Mouse (Mus musculus): ENCODE measurements around the gene Lrrc75a.
A peak's percentile ranks its signal among the peaks of the same experiment; 100 is the strongest.

Lrrc75a gene

DNA sequence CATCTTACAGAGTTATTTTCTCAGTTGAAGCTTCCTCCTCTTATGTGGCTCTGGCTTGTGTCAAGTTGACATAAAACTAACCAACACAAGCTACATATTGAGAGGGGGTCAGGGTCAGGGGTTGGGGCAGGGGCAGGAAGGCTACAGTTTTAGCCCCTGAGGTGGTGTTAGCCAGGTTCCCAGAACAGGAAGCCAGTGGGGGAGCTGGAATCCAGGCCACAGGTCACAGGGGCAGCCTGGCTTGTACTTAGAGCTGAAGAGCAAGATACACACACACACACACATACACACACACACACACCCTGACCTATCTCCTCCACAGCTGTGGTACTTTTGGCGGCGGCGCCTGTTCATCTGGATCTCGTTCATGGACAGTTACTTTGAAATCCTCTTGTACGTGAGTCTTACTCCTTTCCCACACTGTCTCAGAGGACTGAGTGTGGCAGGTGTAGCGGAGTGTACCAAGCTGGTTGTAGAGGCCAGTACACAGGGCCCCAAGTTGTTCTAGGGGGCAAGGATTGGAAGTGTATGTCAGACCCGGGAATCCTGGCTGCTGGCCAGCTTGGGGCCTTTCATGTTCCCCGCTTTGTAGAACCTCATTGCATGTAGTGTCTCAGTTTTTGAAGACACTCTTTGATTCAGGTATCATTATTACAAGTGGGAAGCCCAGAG lies 56.3 kb downstream of the Lrrc75a start:
- DNase-seq (ENCODE audit: low spot score): peak; percentile 63

DNA sequence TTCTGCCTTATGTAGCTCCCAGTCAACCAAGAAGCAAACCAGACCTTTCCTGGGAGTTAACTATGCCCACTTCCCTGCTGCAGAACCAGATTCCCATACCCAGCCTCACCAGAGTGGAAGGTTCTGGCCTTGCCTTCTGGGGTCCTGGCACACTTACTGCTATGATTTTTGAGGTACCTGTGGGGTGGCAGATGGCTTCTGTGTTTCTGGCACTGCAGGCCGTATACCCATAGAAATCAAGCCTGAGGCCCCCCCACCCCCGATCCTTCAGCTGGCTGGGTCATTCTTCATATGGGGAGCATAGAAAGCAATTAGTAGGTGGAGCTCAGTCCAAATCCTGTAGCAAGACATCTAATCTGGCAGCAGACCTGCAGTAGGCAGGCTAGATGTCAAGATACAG lies 57.3 kb downstream of the Lrrc75a start:
- DNase-seq (ENCODE audit: low spot score): no peak

DNA sequence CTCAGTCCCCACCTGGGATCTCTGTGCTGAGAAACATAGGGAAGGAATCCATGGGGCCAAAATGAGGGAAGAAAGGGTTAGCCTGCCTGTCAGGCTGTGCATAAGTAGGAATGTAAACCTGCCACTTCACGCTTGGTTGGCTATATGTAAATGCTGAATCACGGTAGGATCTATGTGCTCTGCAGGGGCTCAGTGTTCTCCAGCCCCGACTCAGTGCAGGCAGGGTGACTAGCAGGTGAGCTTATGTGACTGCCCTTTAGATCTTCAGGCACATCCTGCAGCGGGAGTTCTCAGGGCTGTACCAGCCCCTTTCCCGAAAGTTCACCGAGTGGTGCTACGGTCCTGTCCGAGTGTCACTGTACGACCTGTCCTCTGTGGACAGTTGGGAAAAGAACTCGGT lies 58.9 kb downstream of the Lrrc75a start:
- no peak for DNase-seq (ENCODE audit: low spot score)

DNA sequence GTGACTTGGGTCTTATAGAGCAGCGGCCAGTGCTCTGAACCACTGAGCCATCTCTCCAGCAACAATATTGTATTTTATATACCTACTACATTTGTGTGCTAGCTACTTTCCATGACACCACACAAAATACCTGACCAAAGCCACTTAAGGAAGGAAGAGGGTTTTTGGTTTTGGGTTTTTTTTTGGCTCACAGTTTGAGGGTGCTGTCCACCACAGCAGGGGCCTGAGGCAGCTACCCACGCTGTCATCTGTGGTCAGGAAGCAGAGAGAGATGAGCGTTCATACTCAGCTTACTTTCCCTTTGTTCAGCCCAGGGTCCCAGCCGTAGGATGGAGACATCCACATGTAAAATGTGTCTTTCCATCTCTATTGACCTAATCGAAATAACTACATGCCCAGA lies 61.3 kb downstream of the Lrrc75a start:
- no peak for DNase-seq (ENCODE audit: low spot score)

DNA sequence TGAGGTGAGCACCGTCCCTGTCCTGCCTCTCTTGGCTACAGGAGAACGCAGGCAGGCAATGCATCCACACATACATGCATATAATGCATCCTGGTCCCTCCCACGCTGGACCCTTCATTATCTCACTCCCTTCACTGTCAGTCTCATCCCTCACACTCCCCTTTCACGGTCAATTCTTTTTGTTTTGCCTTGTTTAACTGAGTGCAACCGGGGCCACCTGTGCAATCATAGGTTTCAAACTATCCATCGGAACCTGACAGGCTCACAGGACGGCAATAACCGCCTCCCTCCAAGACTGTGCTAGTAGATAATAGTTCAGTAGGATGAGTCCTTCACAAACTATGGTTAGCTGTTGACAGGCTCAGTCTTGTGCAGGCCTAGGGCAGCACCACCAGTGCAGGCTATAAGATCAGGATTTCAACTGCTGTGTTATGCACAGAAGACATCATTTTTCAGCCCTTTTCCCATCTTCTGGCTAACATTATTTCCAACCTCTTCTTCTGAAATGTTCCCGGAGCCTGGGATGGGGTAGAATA lies 63.6 kb downstream of the Lrrc75a start:
- no peak for DNase-seq (ENCODE audit: low spot score)

DNA sequence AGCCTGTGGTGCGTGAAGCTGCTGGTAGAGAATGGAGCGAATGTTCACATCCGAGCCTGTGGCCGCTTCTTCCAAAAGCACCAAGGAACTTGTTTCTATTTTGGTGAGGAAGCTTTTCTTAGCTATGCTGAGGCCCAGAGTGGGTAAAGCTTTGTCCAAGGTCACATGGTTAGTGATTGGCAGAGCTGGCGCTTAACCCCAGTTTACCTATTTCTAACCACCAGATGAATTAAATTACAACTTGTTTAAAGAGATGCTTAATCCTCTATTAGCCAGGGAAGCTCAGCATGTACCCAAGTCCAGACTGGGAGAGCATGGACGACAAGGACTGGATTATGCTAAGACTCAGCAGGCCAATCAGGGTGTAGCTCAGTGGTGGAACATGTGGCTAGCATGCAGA lies 65.3 kb downstream of the Lrrc75a start:
- DNase-seq (ENCODE audit: low spot score): no peak

DNA sequence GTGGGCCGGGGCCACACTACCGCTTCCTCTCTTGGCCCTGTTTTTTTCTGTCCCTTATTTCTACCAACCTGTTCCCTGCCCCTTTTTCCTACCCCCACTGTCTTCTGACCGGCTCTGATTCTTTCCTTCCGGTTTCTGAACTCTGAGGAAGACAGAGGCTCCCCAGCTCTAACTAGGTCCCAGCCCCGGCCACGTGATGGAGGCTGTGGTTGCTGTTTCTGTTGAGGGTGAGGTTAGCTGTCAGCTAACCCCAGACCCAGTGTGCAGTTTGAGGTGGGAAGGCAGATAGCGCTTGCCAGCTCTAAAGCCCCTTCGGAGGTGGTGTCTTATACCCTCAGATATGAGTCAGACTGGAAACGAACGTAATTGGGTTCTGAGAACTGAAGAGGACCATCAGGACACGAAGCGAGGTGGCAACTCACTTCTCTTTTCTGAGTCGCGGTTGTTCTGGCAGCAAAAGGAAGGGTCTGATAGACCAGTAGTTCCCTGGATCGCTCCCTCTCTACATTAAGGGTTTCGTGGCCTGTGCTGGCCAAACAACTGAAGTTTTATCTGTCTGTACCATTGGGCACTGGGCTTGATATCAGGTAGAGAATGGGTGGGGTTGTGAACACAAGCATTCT lies 71.7 kb downstream of the Lrrc75a start:
- no peak for DNase-seq (ENCODE audit: low spot score)

DNA sequence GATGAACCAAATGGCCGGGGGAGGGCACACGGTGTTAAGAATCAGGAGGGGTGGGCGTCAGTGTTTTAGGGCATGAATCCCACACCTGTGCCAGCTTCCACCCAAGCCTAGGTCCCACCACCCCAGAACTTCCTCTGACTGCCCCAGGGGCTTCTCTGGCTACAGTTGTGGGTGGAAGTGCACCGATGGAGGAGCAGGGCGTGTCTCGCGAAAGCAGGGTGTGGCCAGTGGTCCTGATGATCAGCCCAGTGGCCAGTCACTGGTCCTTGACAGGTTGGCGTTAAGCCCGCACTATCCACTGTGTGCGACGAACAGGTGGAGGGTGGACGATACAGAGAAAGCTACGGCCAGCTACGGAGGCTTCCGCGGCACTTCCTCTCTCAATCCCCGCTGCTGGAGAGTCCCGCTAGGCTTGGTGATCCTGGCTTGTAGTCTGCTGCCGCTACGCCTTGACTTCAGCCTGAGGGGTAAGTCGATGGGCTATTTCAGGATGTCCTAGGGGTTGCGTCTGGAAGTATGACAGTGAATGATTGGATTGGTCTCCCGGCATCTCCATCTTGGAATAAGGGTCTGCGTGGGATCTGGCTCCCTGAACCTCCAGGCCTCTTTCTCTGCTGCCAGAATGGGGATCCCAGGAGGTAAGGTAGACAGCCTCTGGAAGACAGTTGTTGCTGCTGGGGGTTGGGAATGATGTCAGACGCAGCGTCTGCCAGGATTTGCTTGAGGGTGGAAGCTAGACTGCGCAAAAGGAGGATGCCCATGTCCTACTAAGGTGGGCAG lies 72.5 kb downstream of the Lrrc75a start:
- peak; percentile 41 for DNase-seq (ENCODE audit: low spot score)

DNA sequence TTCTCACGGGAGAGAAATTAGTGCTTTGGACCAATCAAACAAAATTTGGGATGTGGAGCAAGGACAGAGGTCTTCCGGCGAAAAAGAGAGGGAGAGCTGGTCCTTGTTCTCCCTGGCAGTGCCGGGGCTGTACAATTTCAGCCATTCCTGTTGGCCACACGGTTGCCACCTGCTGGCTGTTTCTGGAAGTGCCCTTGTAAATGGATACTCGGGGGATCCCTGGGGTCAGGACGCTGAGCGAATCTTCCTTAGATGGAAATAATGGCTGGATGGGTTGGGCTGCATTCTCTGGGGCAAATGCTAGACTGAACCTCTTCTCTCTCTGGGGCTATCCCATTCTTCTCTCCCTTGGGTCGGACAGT lies 73.0 kb downstream of the Lrrc75a start:
- DNase-seq (ENCODE audit: low spot score): peak; percentile 94

DNA sequence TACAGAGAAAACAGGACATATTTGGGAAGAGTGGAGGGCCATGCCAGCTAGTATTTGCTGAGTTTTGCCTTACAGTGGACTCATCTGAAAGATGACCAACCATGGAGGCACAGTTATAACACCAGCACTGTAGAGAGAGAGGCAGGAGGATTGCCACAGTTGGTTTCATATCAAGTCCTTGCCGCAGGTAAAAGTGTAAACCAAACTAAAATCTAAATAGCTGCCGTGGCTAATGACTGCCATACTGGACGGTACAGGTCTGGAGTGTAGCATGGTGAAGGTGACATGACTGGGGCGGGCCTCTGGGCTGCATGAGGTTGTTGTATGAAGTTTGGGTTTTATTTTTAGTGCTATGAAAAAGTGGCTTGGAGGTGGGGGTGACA lies 73.6 kb downstream of the Lrrc75a start:
- no peak for DNase-seq (ENCODE audit: low spot score)

DNA sequence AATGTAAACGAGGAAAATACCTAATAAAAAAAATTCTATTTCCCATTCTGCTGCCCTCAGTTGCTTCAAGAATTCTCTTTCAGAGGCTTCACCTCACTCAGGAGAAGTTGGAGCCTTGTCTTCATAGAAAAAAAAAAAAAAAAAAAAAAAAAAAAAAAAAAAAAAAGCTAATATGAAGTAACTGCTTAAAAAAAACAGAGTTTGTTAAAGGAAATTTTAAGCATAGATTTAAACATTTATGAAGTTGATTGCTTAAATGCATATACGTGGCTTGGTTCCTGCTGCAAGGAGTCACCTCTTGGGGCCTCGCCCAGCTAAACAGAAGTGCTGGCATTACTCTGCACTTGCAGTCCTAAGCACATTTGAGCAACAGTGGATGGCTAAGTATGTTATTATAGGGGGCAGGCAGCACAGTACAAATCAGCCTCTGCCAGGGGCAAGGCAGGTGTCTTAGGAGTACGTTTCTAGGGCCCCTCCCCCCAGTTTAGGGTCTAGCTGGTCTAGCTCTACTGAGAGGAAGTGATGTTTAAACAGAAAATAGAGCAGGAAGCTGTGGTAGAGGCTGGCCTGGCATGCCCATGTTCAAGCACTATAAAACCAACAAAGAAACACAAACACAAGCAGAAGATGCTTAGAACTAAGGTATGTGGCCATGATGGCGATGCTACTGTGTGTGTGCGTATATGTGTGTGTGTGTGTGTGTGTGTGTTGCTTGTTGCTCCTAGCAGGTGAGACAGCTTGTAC lies 74.2 kb downstream of the Lrrc75a start, which contains the start of gene Trpv2:
TSS of gene Trpv2 (plus strand) at position 528 of the 744 bp plus-strand sequence.
- DNase-seq (ENCODE audit: low spot score): no peak

DNA sequence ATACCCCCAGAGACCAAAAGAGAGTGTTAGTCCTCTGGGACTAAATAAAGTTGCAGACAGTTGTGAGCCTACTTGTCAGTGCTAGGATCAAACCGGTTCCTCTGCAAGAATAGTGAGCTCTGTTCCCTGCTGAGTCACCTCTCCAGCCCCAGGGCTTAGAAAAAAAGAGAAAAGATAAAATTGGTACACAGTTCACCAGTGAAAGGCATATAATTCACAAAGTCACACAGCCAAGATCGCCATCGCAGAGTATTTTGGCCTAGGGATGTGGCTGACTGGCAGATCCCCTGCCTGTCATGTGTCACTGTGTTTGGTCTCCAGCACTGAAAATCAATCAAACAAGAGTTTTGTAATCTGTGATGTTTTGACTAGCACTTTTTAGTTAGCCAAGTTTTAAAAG lies 80.0 kb downstream of the Lrrc75a start:
- DNase-seq (ENCODE audit: low spot score): no peak

DNA sequence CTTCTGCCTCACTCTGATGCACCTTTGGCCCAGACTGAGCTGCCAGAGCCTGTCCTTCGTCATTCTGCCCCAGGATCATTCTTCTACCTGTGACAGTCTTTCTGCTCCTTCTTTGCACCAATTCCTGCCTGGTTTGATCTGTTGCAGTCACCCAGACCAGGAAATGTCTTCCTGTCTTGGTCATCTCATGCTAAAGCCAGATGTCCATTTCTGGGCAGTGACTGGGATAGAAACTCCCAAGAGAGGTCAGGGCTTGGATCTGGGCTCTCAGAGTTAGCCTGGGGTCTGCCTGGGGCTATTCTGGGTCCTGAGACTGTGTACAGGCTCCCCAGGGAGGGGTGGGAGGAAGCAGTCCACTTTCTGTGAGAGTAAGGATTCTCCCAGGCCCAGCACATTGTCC lies 82.1 kb downstream of the Lrrc75a start:
- no peak for DNase-seq (ENCODE audit: low spot score)

DNA sequence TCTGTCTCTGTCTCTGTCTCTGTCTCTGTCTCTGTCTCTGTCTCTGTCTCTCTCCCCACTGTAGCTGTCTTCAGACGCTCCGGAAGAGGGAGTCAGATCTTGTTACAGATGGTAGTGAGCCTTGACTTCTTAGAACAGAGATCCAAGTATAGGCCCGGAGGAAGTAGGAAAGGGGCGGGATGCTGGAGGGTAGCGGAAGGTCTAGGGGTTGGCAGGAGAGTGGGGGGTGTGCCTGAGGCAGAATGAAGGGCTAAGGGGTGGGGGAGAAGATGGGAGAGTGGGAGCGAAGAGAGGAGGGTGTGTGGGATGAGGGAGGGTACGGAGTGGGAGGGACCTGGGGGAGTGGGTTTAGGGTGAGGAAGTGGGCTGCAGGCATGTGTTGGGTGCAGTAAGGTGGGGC lies 82.6 kb downstream of the Lrrc75a start:
- DNase-seq (ENCODE audit: low spot score): no peak

DNA sequence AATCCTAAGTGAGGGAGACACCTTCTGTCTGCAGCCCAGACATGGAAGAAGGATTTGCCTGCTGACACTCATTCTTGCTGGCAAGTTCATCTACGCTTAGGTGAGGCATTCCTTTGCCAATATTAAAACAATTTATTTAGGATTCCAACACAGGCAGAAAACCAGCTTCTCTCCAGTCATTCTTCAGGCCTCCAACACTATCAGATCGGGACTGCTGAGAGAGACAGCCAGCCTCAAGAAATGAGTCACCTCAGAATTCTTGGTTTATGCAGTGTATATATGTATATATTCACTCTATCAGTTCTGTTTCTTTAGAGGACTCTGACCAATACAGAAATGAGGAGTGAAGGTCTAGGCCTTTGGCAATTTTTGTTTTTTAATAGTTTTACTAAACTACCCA lies 84.7 kb downstream of the Lrrc75a start:
- no peak for DNase-seq (ENCODE audit: low spot score)

DNA sequence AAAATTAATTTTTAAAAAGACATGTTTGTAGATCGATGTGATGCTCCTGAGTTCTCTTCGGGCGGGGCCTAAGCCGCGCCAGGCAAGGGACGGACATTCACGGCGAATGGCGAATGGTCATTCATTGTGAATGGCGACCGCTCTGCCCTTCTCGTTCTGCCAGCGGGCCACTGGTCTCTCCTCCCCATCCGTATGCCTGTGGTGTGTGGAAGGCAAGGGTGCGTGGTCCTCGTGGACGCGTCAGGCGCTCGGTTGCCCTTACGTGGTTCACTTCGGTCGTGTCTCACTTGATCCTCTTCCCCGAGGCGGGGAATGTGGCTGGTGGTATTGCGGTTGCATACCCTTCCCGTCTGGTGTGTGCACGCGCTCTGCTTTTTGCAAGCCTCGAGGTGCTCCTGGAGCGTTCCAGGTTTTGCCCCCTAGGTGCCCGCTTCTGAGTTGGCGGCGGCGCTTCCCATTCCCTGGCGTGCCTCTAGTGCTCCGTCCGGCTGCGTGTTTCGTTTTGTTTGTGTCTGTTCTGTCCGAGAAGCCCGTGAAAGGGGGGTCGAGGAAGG lies 87.8 kb downstream of the Lrrc75a start:
- peak; percentile 35 for DNase-seq (ENCODE audit: low spot score)

DNA sequence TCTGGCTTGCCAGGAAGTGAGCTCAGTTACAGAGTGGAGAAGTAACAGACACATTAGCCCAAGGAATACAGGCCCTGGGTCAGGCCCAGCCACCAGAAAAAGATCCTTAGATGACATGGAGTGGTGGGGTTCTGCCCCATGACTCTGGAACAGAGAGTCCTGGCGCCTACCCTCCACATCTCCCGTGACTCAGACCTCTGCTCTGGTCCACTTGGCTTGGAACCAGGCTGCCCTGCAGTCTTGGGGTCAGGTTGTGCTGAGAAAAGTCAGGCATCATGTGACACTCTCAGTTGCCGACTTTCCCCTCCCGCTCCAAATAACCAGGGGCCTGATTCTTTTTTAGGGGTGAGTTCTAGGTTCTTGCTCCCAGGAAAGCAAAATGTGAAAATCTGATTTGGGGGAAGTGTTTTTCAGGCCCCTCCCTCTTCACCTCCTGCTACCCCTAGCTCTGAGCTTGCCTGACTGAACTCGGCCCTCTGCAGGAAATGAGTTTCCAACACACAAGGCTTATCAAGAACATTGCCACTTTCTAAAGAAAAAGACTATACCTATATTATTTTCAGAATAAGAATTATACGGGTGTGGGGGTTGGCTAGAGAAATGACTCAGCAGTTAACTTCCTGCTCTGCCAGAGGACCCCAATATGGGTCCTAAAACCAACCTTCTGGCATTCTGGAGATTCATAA lies 89.2 kb downstream of the Lrrc75a start:
- no peak for DNase-seq (ENCODE audit: low spot score)

DNA sequence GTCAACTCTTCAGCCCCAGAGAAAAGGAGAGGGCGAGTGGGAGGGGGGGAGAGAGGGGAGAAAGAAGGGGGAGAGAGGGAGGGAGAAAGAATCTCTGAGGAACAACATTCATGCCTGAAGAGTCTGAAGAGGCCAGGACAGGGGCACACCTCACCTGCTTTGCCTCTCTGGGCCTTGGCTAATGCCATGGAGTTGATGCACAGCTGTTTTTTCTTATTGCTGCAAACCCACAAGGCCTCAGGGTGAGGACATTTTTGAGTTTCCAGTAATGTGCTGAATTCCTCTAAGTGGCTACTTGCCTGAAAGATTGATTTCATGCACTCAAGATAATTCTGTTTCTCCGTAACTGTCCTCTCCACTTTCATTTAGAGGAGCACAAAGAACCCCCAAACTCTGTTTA lies 90.2 kb downstream of the Lrrc75a start:
- no peak for DNase-seq (ENCODE audit: low spot score)

DNA sequence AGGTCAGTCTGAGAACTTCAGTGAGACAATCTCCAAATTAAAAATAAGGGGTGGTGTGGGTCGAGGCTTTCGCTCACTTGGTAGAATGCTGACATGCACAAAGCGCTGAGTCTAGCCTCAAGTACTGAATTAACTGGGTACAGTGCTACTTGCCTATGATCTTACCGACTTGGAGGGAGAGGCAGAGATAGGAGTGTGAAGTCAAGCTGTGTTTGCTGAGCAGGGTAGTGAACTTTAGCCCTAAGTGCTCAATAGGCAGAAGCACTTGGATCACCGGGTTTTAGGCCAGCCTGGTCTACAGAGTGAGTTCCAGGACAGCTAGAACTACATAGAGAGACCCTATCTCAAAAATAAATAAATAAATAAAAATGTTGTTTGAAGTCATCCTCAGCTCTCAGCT lies 91.1 kb downstream of the Lrrc75a start:
- DNase-seq (ENCODE audit: low spot score): no peak

DNA sequence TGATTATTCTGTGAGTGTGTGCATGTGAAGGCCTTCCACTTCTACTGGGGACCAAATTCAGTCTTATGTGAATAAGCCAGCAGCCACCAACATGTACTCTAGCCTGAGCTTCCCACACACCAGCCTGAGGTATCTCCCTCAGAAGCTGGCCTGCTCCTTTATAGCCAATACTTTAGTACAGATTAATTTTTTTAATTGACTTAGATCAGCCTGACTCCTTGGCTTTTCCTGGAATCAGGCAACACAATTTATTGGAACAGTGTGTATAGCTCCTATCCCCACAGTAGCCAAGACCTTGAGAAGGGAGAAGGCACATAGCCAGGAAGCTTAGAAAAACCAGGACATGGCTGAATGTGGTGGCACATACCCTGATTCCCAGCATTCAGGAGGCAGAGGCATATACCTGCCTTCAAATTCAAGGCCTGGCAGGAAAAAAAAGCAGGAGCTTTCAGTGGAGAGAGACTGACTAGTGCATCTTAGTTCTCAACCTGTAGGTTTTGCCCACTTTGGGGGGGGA lies 92.4 kb downstream of the Lrrc75a start:
- no peak for DNase-seq (ENCODE audit: low spot score)

DNA sequence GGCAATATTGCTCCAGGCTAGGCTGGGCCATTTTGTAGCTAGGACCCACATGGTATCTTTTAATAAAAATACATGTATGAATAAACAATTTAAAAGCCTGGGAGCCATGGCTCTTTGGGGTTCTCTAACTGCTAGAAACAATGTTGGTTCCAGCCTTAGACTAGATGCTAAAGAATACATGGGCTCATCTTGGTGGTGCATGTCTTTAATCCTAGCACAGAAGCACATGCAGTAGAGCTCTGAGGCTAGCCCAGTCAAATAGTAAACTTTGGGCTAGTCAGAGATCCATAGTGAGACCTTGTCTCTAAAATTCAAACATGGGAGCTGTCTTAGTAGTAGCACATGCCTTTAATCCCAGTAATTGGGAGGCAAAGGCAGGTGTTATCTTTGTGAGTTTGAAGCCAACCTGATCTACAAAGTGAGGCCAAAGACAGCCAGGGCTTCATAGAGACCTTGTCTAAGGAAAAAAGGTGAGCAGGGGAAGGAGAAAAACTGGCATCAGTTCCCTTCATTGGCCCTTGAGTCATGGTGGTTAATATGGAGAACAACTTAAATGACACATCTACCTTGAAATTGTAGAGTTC lies 93.3 kb downstream of the Lrrc75a start:
- no peak for DNase-seq (ENCODE audit: low spot score)

Data from embryo, embryonic 10 days (tissue).